Comparison of ENCODE assay signal across 23 mouse cellular contexts in genomic region chr1:45904161-45904560, GRCm38 (mm10). TPM values are rescaled to one million over a fixed set of nuclear protein-coding genes. Genes with fewer than 3 reads are reported as not detected.
"Had no signal": no experiment of that assay in that cellular context is flagged by ENCODE, and none has a peak within 500 bp of the region (broad histone marks: within the 10 kb centered on the region; RNA-seq: fewer than 3 reads in every experiment).

No protein-coding gene starts in this region.

- H3K27ac ChIP-seq: lung, embryonic 15.5 days; macrophage; midbrain, embryonic 13.5 days; midbrain, embryonic 15.5 days; neural tube, embryonic 12.5 days; stomach, embryonic 15.5 days; stomach, postnatal 0 days had no signal

- H3K27me3 ChIP-seq: lung, embryonic 15.5 days; megakaryocyte, embryonic 14.5 days; midbrain, embryonic 13.5 days; midbrain, embryonic 15.5 days; neural tube, embryonic 12.5 days; stomach, embryonic 15.5 days had no signal

- H3K9me3 ChIP-seq: lung, embryonic 15.5 days; megakaryocyte, embryonic 14.5 days; midbrain, embryonic 13.5 days; midbrain, embryonic 15.5 days; neural tube, embryonic 12.5 days; stomach, embryonic 15.5 days had no signal

- H3K4me2 ChIP-seq: lung, embryonic 15.5 days; midbrain, embryonic 11.5 days; midbrain, embryonic 13.5 days; midbrain, embryonic 15.5 days; neural tube, embryonic 12.5 days; stomach, embryonic 15.5 days had no signal

- H3K4me3 ChIP-seq: lung, embryonic 15.5 days; megakaryocyte, embryonic 14.5 days; midbrain, embryonic 13.5 days; midbrain, embryonic 15.5 days; neural tube, embryonic 12.5 days; stomach, embryonic 15.5 days had no signal

- DNase-seq: lung, postnatal 14 days; lung, postnatal 36 days; right cerebral cortex, postnatal 14 days; thymus, adult 2 months; thymus, postnatal 25 days; thymus, postnatal 4 days had no signal

- H3K9ac ChIP-seq: lung, embryonic 15.5 days; midbrain, embryonic 13.5 days; midbrain, embryonic 15.5 days; neural tube, embryonic 12.5 days; stomach, embryonic 15.5 days had no signal

- H3K36me3 ChIP-seq: lung, embryonic 15.5 days; midbrain, embryonic 13.5 days; midbrain, embryonic 15.5 days; neural tube, embryonic 12.5 days; stomach, embryonic 15.5 days had no signal

RNA-seq across cellular contexts. Expression of gene Gm5269, which starts 14.1 kb away (rescaled TPM):
- total RNA-seq: megakaryocyte progenitor cell, adult 5-6 weeks; midbrain, postnatal 0 days; monocyte, adult 5-6 weeks had no signal
- polyA plus RNA-seq: lung, embryonic 15.5 days; lung, postnatal 0 days; macrophage; midbrain, embryonic 11.5 days; midbrain, embryonic 13.5 days; midbrain, embryonic 15.5 days; midbrain, postnatal 0 days; neural tube, embryonic 12.5 days; neural tube, embryonic 14.5 days; spleen, adult 2 months; stomach, embryonic 15.5 days; stomach, postnatal 0 days; testis, adult 2 months; thymus, adult 2 months; urinary bladder, adult 2 months had no signal
